Mouse (Mus musculus) MEL (cell line): ENCODE measurements around the gene Atr. TPM values are rescaled to one million over a fixed set of nuclear protein-coding genes. Genes with fewer than 3 reads are reported as not detected.

Experiments used
- DNase-seq: peaks from one replicate; pipeline ENCODE4 v3.0.0; 2011; ENCODE audit warnings: low read depth, low spot score
- H3K27ac ChIP-seq: 2 replicates; pipeline ENCODE4 v1.5.1; 2012; ENCODE audit warnings: low read depth, mild to moderate bottlenecking, control low read depth, low read length, moderate library complexity; ENCODE audit not compliant: control insufficient read depth
- H3K27me3 ChIP-seq, 2 experiments: fragments of 150-350 bp in 1 of 2; sonication (generic) in 1 of 2; 2 replicates each; pipeline ENCODE4 v1.6.1; 2012; ENCODE audit warnings: low read length in 2 of 2, mild to moderate bottlenecking in 2 of 2, improper control_type of control experiment in 1 of 2, moderate library complexity in 1 of 2; ENCODE audit not compliant: insufficient read depth in 2 of 2, control insufficient read depth in 1 of 2
- H3K36me3 ChIP-seq, 2 experiments: 2 replicates each; pipeline ENCODE4 v1.6.1; 2012 to 2014; ENCODE audit warnings: low read length in 2 of 2, improper control_type of control experiment in 1 of 2, inconsistent platforms in 1 of 2, mild to moderate bottlenecking in 1 of 2; ENCODE audit not compliant: insufficient read depth in 2 of 2, control insufficient read depth in 1 of 2
- H3K4me1 ChIP-seq, 2 experiments: fragments of 150-350 bp in 1 of 2; sonication (generic) in 1 of 2; 2 replicates each; pipeline ENCODE4 v1.6.1; 2012; ENCODE audit warnings: low read length in 2 of 2, improper control_type of control experiment in 1 of 2, mild to moderate bottlenecking in 1 of 2; ENCODE audit not compliant: insufficient read depth in 2 of 2, control insufficient read depth in 1 of 2
- H3K4me3 ChIP-seq, 2 experiments: fragments of 150-350 bp in 1 of 2; sonication (generic) in 1 of 2; 2 replicates each; pipeline ENCODE4 v1.5.1; 2012; ENCODE audit warnings: low read depth in 2 of 2, low read length in 2 of 2, mild to moderate bottlenecking in 2 of 2, moderate library complexity in 2 of 2, control low read depth in 1 of 2, improper control_type of control experiment in 1 of 2; ENCODE audit not compliant: control insufficient read depth in 1 of 2, insufficient read depth in 1 of 2
- H3K79me2 ChIP-seq: 2 replicates; pipeline ENCODE4 v1.6.1; 2012; ENCODE audit warnings: mild to moderate bottlenecking, low read length, moderate library complexity; ENCODE audit not compliant: control insufficient read depth, poor library complexity, insufficient read depth
- H3K9ac ChIP-seq: 2 replicates; pipeline ENCODE4 v1.6.1; 2012; ENCODE audit warnings: low read depth, mild to moderate bottlenecking, control low read depth, low read length, moderate library complexity; ENCODE audit not compliant: control insufficient read depth, poor library complexity, severe bottlenecking
- H3K9me3 ChIP-seq: fragments of 150-350 bp; sonication (generic); replicated peaks from 2 replicates; pipeline ENCODE4 v1.6.1; 2012; ENCODE audit warnings: mild to moderate bottlenecking, low read length, improper control_type of control experiment, moderate library complexity; ENCODE audit not compliant: insufficient read depth
- CTCF ChIP-seq, 3 experiments: IDR thresholded peaks in 2 of 3; conservative IDR thresholded peaks in 1 of 3; 2 replicates each; pipeline ENCODE4 v1.5.1; 2011 to 2012; ENCODE audit warnings: low read length in 3 of 3, low read depth in 2 of 3, mild to moderate bottlenecking in 2 of 3, improper control_type of control experiment in 1 of 3, inconsistent platforms in 1 of 3, mixed read lengths in 1 of 3, moderate library complexity in 1 of 3; ENCODE audit not compliant: control insufficient read depth in 1 of 3, insufficient read depth in 1 of 3, poor library complexity in 1 of 3, severe bottlenecking in 1 of 3
- E2F4 ChIP-seq: IDR thresholded peaks from 2 replicates; pipeline ENCODE4 v1.6.1; 2011; ENCODE audit warnings: low read depth, low read length, improper control_type of control experiment, borderline replicate concordance
- ELF1 ChIP-seq: IDR thresholded peaks from 2 replicates; pipeline ENCODE4 v1.6.1; 2014; ENCODE audit warnings: low read depth, mild to moderate bottlenecking, inconsistent platforms, low read length, improper control_type of control experiment, moderate library complexity
- EP300 ChIP-seq, 2 experiments: IDR thresholded peaks; 2 replicates each; pipeline ENCODE4 v1.6.1; 2011; ENCODE audit warnings: improper control_type of control experiment in 2 of 2, low read length in 2 of 2, low read depth in 1 of 2, mild to moderate bottlenecking in 1 of 2
- ETS1 ChIP-seq: IDR thresholded peaks from 2 replicates; pipeline ENCODE4 v1.6.1; 2012; ENCODE audit warnings: low read depth, mild to moderate bottlenecking, inconsistent platforms, low read length, improper control_type of control experiment, moderate library complexity
- GABPA ChIP-seq: IDR thresholded peaks from 2 replicates; pipeline ENCODE4 v1.6.1; 2012; ENCODE audit warnings: low read depth, mild to moderate bottlenecking, inconsistent platforms, low read length, improper control_type of control experiment, moderate library complexity
- GATA1 ChIP-seq: IDR thresholded peaks from 2 replicates; pipeline ENCODE4 v1.6.1; 2011; ENCODE audit warnings: low read depth, low read length, improper control_type of control experiment
- HCFC1 ChIP-seq: IDR thresholded peaks from 2 replicates; pipeline ENCODE4 v1.6.1; 2012; ENCODE audit warnings: low read depth, mild to moderate bottlenecking, inconsistent platforms, low read length, improper control_type of control experiment, moderate library complexity
- JUND ChIP-seq: IDR thresholded peaks from 2 replicates; pipeline ENCODE4 v1.6.1; 2011; ENCODE audit warnings: low read depth, mild to moderate bottlenecking, improper control_type of control experiment, low read length
- MAX ChIP-seq: IDR thresholded peaks from 2 replicates; pipeline ENCODE4 v1.6.1; 2011; ENCODE audit warnings: low read length, improper control_type of control experiment
- MAZ ChIP-seq: IDR thresholded peaks from 2 replicates; pipeline ENCODE4 v1.6.1; 2012; ENCODE audit warnings: low read depth, mild to moderate bottlenecking, inconsistent platforms, low read length, improper control_type of control experiment
- MEF2A ChIP-seq: IDR thresholded peaks from 2 replicates; pipeline ENCODE4 v1.6.1; 2014; ENCODE audit warnings: low read depth, mild to moderate bottlenecking, inconsistent platforms, low read length, improper control_type of control experiment; ENCODE audit not compliant: poor library complexity, insufficient replicate concordance, severe bottlenecking; ENCODE audit errors: extremely low read depth
- MXI1 ChIP-seq: IDR thresholded peaks from 2 replicates; pipeline ENCODE4 v1.6.1; 2011; ENCODE audit warnings: mild to moderate bottlenecking, low read depth, low read length, improper control_type of control experiment
- MYC ChIP-seq: IDR thresholded peaks from 2 replicates; pipeline ENCODE4 v1.6.1; 2011; ENCODE audit warnings: low read depth, mild to moderate bottlenecking, low read length, improper control_type of control experiment, moderate library complexity
- NRF1 ChIP-seq: IDR thresholded peaks from 2 replicates; pipeline ENCODE4 v1.6.1; 2014; ENCODE audit warnings: low read depth, mild to moderate bottlenecking, inconsistent platforms, low read length, improper control_type of control experiment, moderate library complexity; ENCODE audit not compliant: poor library complexity, insufficient read depth, severe bottlenecking
- POLR2A ChIP-seq, 2 experiments: IDR thresholded peaks; 2 replicates each; pipeline ENCODE4 v1.6.1; 2011 to 2012; ENCODE audit warnings: low read length in 2 of 2, mild to moderate bottlenecking in 2 of 2, control low read depth in 1 of 2, improper control_type of control experiment in 1 of 2, low read depth in 1 of 2, moderate library complexity in 1 of 2; ENCODE audit not compliant: control insufficient read depth in 1 of 2, insufficient read depth in 1 of 2, poor library complexity in 1 of 2
- POLR2AphosphoS2 ChIP-seq: IDR thresholded peaks from 2 replicates; pipeline ENCODE4 v1.6.1; 2011; ENCODE audit warnings: low read length, improper control_type of control experiment
- RAD21 ChIP-seq: IDR thresholded peaks from 2 replicates; pipeline ENCODE4 v1.6.1; 2011; ENCODE audit warnings: mild to moderate bottlenecking, low read depth, low read length, improper control_type of control experiment
- SMC3 ChIP-seq: IDR thresholded peaks from 2 replicates; pipeline ENCODE4 v1.6.1; 2011; ENCODE audit warnings: low read depth, low read length, improper control_type of control experiment
- TCF12 ChIP-seq: IDR thresholded peaks from 2 replicates; pipeline ENCODE4 v1.6.1; 2014; ENCODE audit warnings: low read depth, mild to moderate bottlenecking, inconsistent platforms, low read length, improper control_type of control experiment, moderate library complexity
- USF2 ChIP-seq, 2 experiments: IDR thresholded peaks; 2 replicates each; pipeline ENCODE4 v1.6.1; 2011 to 2012; ENCODE audit warnings: improper control_type of control experiment in 2 of 2, low read length in 2 of 2, borderline replicate concordance in 1 of 2, inconsistent platforms in 1 of 2, low read depth in 1 of 2, mild to moderate bottlenecking in 1 of 2; ENCODE audit not compliant: insufficient read depth in 1 of 2
- ZC3H11A ChIP-seq: IDR thresholded peaks from 2 replicates; pipeline ENCODE4 v1.6.1; 2012; ENCODE audit warnings: low read depth, mild to moderate bottlenecking, inconsistent platforms, low read length, improper control_type of control experiment
- ZKSCAN1 ChIP-seq: IDR thresholded peaks from 2 replicates; pipeline ENCODE4 v1.6.1; 2012; ENCODE audit warnings: low read depth, mild to moderate bottlenecking, inconsistent platforms, low read length, improper control_type of control experiment, moderate library complexity
- ZNF384 ChIP-seq: IDR thresholded peaks from 2 replicates; pipeline ENCODE4 v1.6.1; 2012; ENCODE audit warnings: low read depth, mild to moderate bottlenecking, inconsistent platforms, low read length, improper control_type of control experiment
- polyA plus RNA-seq, 2 experiments: library from polyadenylated mRNA; stranded (reverse) in 1 of 2; unstranded in 1 of 2; fragments of >175 nt in 1 of 2; fragments of >200 nt in 1 of 2; gene quantifications; 2 replicates each; pipeline versions ENCODE4 v1.2.1 to v1.2.4; 2012; ENCODE audit warnings: low replicate concordance in 2 of 2, low read depth in 1 of 2; ENCODE audit not compliant: insufficient read length in 2 of 2, insufficient read depth in 1 of 2, missing spikeins in 1 of 2
- total RNA-seq: library from RNA; depleted of rRNA; stranded (reverse); fragments of 300-350 nt; gene quantifications from 2 replicates; pipeline ENCODE4 v1.2.3, GENCODE M21; 2012

Gene Atr
- total and polyA plus RNA-seq, 3 experiments, result 12.2 to 19.6 TPM; not detected in 1

DNA sequence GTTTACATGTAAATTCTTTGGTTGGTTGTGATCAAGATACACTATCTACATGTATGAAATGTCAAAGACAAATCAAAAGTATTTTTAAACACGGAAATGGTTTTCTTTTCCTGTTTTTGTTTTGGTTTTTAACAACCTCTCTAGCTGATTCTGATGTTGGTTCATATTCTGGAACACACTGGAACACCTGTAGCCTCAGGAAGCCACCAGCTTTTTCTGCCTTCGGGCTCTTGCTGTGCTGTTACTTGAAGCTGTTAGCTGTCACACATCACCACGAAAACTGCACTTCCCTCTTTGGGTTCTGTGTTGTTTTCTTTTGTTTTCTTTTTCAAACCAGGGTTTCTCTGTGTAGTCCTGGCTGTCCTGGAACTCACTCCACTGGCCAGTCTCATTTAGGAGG is 22.6 kb upstream of the Atr start:
- H3K36me3 ChIP-seq, result no peaks in the 10 kb centered on the region
- DNase-seq, result peak; percentile 24
- TF ChIP-seq ZC3H11A, result no peak
- TF ChIP-seq E2F4, result no peak
- no peak for TF ChIP-seq SMC3
- TF ChIP-seq MAX, result no peak
- TF ChIP-seq HCFC1, result no peak
- no peak for TF ChIP-seq NRF1
- TF ChIP-seq TCF12, result no peak
- no peak for TF ChIP-seq JUND
- no peak for TF ChIP-seq MXI1
- TF ChIP-seq ETS1, result no peak
- TF ChIP-seq POLR2A (IDR thresholded peaks at IDR 0.05; ENCODE audit: control insufficient read depth in 1 of 2, insufficient read depth in 1 of 2, low read depth in 1 of 2, low read length in 2 of 2, poor library complexity in 1 of 2), result no peak
- TF ChIP-seq GATA1, result no peak

DNA sequence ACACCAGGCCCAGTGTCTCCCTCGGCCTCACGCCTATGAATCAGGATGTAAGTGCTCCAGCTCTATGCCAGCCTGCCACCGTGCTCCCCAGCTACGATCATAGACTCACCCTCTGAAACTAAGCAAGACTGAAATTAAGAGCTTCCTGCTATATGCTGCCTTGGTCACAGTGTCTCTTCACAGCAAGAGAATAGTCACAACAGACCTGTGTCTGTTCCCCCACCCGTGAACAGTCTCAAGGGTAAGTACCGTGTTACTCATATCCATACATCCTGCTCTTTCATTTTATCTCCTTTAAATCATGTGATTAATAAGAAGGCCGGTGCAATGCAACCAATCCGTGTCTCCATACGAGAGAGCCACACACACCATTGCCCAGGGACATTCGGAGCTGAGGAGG is 21.7 kb upstream of the Atr start:
- Histone ChIP-seq H3K4me1 (peaks cover 0 to 4% of the 10 kb centered on the region in 2 experiments; a peak in 1 of 4 replicates), H3K27me3 (peaks cover 0 to 2% of the 10 kb centered on the region in 2 experiments; a peak in 2 of 4 replicates), H3K4me3 (no peak overlapping the region), H3K9me3 (no peaks in the 10 kb centered on the region), H3K36me3 (no peaks in the 10 kb centered on the region), H3K27ac (no peak overlapping the region), H3K9ac (no peak overlapping the region), H3K79me2 (no peaks in the 10 kb centered on the region)
- TF ChIP-seq MAZ (no peak), RAD21 (no peak), SMC3 (no peak), MYC (no peak)
- no peak for DNase-seq

More for the DNA sequence above, 22.6 kb upstream of the Atr start:
- Histone ChIP-seq H3K9me3 (no peaks in the 10 kb centered on the region), H3K79me2 (no peaks in the 10 kb centered on the region), H3K27ac (no peak overlapping the region), H3K27me3 (peaks cover 0 to 2% of the 10 kb centered on the region in 2 experiments; a peak in 2 of 4 replicates), H3K4me3 (no peak overlapping the region), H3K4me1 (peaks cover 0 to 4% of the 10 kb centered on the region in 2 experiments; a peak in 1 of 4 replicates), H3K9ac (no peak overlapping the region)

DNA sequence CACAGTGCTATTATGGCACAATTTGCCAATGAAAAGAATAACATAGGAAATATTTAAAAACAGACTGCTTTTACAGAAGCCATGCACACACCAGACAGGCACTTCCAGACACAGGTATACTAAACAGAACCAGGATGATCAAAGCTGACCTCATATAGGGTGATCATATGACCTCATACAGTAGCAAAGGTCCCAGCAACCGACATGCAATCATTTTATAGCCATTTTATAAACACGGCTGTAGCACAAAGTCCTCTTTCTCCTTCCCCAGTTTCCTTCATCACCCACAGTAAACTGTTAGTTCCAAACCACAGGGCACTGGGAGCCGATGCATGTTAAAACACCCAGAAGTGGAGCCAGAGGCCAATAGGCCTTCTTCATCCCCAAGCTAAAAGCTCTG is 18.0 kb upstream of the Atr start:
- Histone ChIP-seq H3K4me1 (peaks cover 0 to 1% of the 10 kb centered on the region in 2 experiments; a peak in 1 of 4 replicates), H3K9me3 (no peaks in the 10 kb centered on the region), H3K79me2 (no peaks in the 10 kb centered on the region)
- DNase-seq, result no peak
- TF ChIP-seq ZKSCAN1, result no peak
- TF ChIP-seq USF2 (IDR thresholded peaks at IDR 0.05; ENCODE audit: borderline replicate concordance in 1 of 2, insufficient read depth in 1 of 2, low read depth in 1 of 2, low read length in 2 of 2), result no peak
- no peak for TF ChIP-seq ZC3H11A
- TF ChIP-seq GABPA, result no peak
- TF ChIP-seq CTCF (IDR thresholded peaks at IDR 0.05 in 2 of 3, conservative IDR thresholded peaks at IDR 0.05 in 1 of 3; ENCODE audit: control insufficient read depth in 1 of 3, insufficient read depth in 1 of 3, low read depth in 2 of 3, low read length in 3 of 3, poor library complexity in 1 of 3, severe bottlenecking in 1 of 3), result no peak
- no peak for TF ChIP-seq MAZ
- no peak for TF ChIP-seq ZNF384
- no peak for TF ChIP-seq POLR2A (IDR thresholded peaks at IDR 0.05; ENCODE audit: control insufficient read depth in 1 of 2, insufficient read depth in 1 of 2, low read depth in 1 of 2, low read length in 2 of 2, poor library complexity in 1 of 2)
- TF ChIP-seq EP300 (IDR thresholded peaks at IDR 0.05; ENCODE audit: low read depth in 1 of 2, low read length in 2 of 2), result no peak
- TF ChIP-seq POLR2AphosphoS2, result no peak
- TF ChIP-seq MEF2A, result no peak
- no peak for TF ChIP-seq RAD21
- TF ChIP-seq ELF1, result no peak
- TF ChIP-seq, all 39 proteins: peak for 0
- Histone ChIP-seq H3K4me3 (no peak overlapping the region), H3K36me3 (no peaks in the 10 kb centered on the region), H3K27ac (no peak overlapping the region), H3K9ac (no peak overlapping the region), H3K27me3 (peaks cover 0 to 2% of the 10 kb centered on the region in 2 experiments; a peak in 2 of 4 replicates)
